Mouse (Mus musculus): ENCODE measurements around the gene Pick1. TPM values are rescaled to one million over a fixed set of nuclear protein-coding genes. Genes with fewer than 3 reads are reported as not detected.

The Pick1 gene
- 47.3 and 58.8 TPM in 2 replicates for polyA plus RNA-seq (2014; fragmentation: Nextera tagmentation; extraction: Ambion mirVana)

DNA sequence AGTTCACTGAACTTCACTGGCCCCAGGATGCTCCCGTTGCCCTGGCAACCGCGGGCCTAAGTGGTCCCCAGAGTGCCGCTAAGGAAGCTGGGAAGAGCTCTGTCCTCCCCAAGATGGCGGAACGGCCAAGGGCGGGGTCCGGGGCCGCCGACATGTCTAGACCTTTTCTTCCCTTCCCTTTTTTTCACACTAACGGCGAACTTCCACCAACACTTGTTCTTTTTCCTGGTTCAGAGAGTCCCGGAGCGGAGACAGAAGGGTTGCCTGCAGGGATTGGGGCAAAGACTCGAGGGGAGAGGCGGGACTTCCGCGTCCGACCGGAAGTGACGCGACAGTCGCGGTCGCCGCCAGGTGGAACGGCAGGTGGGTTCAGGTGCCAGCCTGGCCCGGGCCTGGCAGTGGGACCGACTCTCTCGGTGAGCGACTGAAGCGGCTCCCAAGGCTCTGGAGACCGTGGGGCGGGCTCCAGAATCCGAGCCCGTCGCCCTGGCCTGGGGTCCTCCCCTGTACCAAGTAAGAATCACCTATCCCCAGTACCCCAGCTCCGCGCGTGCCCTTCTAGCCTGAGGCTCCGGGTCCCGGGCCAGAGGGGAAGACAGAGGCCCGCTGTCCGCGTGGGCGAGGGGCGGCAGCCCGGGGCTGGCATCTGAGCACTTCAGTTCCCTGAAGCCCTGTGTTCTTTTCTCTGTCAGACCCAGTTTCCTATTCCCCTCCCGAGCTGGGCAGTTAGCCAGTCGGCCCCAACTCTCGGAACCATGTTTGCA, at the start of gene Pick1, which contains the start of gene Gm49486:
Gene Pick1, plus strand, starts transcription at position 116 of the 764 bp plus-strand sequence.
Gene Gm49486, plus strand, starts transcription at position 334 of the 764 bp plus-strand sequence.
- H3K9ac ChIP-seq (replicated peaks; ENCODE audit: low read depth, low read length), result peak within 1 kb of the TSS; percentile 78
- WGBS, result under 1% methylated on average over 46 of the region's 51 CpGs
- H3K36me3 ChIP-seq (ENCODE audit: control insufficient read depth, insufficient read depth, low read length), result 0 out of 2 replicates have a peak, but pooled peaks cover 7% of the 10 kb centered on the region

DNA sequence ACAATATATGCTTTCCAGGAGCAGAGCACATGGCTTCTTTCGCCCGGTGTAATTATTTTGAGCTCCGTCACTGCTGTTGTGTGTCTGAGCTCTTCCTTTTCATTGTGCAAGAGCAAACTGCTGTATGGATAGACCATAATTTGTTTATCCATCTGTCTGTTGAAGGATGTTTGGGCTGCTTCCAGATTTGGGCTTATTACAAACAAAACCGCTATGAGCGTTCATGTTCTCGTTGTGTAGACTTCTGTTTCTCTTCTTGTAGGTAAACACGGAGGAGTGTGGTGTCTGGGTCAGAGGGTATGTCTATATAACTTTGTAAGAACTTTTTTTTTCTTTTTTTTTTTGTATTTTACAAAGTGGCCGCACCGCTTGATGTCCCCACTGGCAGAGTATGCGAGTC, 43.8 kb upstream of the Pick1 start:
- no peaks in the 10 kb centered on the region for H3K36me3 ChIP-seq (ENCODE audit: control insufficient read depth, insufficient read depth, low read length)
- no peak overlapping the region for H3K9ac ChIP-seq (replicated peaks; ENCODE audit: low read depth, low read length)
- H3K27ac ChIP-seq (ENCODE audit: low read depth, low read length), result no peak overlapping the region
- no peak overlapping the region for H3K4me2 ChIP-seq (ENCODE audit: low read depth, low read length)
- no peak overlapping the region for H3K4me3 ChIP-seq (ENCODE audit: low read depth, low read length)
- ATAC-seq (ENCODE audit: low read depth), result no peak
- no peaks in the 10 kb centered on the region for H3K27me3 ChIP-seq (ENCODE audit: control insufficient read depth, insufficient read depth, low read length)
- no peaks in the 10 kb centered on the region for H3K9me3 ChIP-seq (ENCODE audit: control insufficient read depth, low read length)
- no peaks in the 10 kb centered on the region for H3K4me1 ChIP-seq (ENCODE audit: control insufficient read depth, insufficient read depth, low read length)
- 83% methylated on average over 10 of the region's 10 CpGs for WGBS

More for the DNA sequence above, at the start of gene Pick1, which contains the start of gene Gm49486:
- H3K27ac ChIP-seq (ENCODE audit: low read depth, low read length), result peak within 1 kb of the TSS; percentile 92
- H3K4me1 ChIP-seq (ENCODE audit: control insufficient read depth, insufficient read depth, low read length), result peaks cover 14% of the 10 kb centered on the region
- no peaks in the 10 kb centered on the region for H3K27me3 ChIP-seq (ENCODE audit: control insufficient read depth, insufficient read depth, low read length)
- H3K4me3 ChIP-seq (ENCODE audit: low read depth, low read length), result peak within 1 kb of the TSS; percentile 63
- H3K9me3 ChIP-seq (ENCODE audit: control insufficient read depth, low read length), result no peaks in the 10 kb centered on the region
- ATAC-seq (ENCODE audit: low read depth), result peak; percentile 91
- H3K4me2 ChIP-seq (ENCODE audit: low read depth, low read length), result peak within 1 kb of the TSS; percentile 59

DNA sequence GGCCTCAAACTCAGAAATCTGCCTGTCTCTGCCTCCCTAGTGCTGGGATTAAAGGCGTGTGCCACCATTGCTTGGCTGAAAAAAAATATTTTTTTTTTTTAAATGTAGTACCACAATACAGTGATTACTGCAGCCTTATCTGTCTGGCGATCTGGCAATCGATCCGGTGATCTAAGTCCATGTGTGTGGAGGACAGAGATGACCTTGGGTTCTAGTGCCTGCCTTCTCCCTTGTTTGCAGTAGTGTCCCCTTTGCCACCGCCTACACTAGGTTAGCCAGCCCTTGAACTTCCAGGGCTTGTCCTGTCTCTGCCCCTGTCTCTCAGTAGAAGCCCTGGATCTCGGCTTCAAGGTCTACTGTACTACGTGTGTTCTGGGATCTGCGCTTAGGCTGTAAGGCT, 41.2 kb upstream of the Pick1 start:
- no peak overlapping the region for H3K4me3 ChIP-seq (ENCODE audit: low read depth, low read length)
- no peaks in the 10 kb centered on the region for H3K36me3 ChIP-seq (ENCODE audit: control insufficient read depth, insufficient read depth, low read length)
- no peak overlapping the region for H3K27ac ChIP-seq (ENCODE audit: low read depth, low read length)
- no peak overlapping the region for H3K9ac ChIP-seq (replicated peaks; ENCODE audit: low read depth, low read length)
- no peaks in the 10 kb centered on the region for H3K27me3 ChIP-seq (ENCODE audit: control insufficient read depth, insufficient read depth, low read length)
- no peak overlapping the region for H3K4me2 ChIP-seq (ENCODE audit: low read depth, low read length)
- ATAC-seq (ENCODE audit: low read depth), result no peak
- WGBS, result 94% methylated on average over 8 of the region's 8 CpGs
- H3K9me3 ChIP-seq (ENCODE audit: control insufficient read depth, low read length), result no peaks in the 10 kb centered on the region
- no peaks in the 10 kb centered on the region for H3K4me1 ChIP-seq (ENCODE audit: control insufficient read depth, insufficient read depth, low read length)

DNA sequence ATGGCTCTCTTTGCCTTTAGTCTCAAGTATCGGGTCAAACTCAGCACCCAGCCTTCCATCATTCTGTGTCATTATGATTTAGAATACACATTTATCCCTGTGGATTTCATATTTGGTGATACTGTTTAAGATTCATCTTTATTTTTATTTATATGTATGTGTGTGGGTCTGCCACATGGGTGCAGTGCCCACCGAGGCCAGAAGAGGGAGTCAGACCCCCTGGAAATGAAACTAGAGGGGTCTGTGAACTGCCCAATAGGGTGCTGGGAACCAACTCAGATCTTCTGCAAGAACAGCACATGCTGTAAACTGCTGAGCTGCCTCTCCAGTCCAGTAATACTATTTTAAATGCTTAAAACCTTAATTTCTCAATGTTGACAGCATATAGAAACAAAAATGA, 37.5 kb upstream of the Pick1 start:
- 96% methylated on average over 2 of the region's 2 CpGs for WGBS
- no peaks in the 10 kb centered on the region for H3K27me3 ChIP-seq (ENCODE audit: control insufficient read depth, insufficient read depth, low read length)
- no peaks in the 10 kb centered on the region; the same call in 1 of the 2 replicates for H3K4me1 ChIP-seq (ENCODE audit: control insufficient read depth, insufficient read depth, low read length)
- ATAC-seq (ENCODE audit: low read depth), result no peak
- H3K4me3 ChIP-seq (ENCODE audit: low read depth, low read length), result no peak overlapping the region
- no peak overlapping the region for H3K27ac ChIP-seq (ENCODE audit: low read depth, low read length)
- no peaks in the 10 kb centered on the region for H3K9me3 ChIP-seq (ENCODE audit: control insufficient read depth, low read length)
- no peak overlapping the region for H3K4me2 ChIP-seq (ENCODE audit: low read depth, low read length)
- H3K36me3 ChIP-seq (ENCODE audit: control insufficient read depth, insufficient read depth, low read length), result no peaks in the 10 kb centered on the region
- H3K9ac ChIP-seq (replicated peaks; ENCODE audit: low read depth, low read length), result no peak overlapping the region

DNA sequence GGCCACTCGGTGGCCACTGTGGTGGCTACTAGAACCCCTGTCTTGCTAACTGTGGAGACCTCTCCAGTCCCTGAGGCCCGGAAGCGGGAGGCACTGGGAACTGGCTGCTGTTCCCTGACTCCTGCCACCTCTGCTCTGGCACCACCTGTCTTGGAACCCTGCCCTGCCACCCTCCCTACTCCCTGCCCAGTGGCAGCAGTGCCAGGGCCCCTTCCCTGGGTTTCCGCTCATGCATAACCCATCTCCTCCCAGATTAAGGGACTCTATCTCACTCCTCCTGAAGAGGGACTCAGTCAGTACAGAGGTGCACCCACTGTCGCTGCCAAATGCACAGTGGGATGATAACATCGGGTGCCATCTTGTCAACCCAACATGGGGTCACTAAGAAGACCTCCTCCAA, 36.5 kb upstream of the Pick1 start:
- Histone ChIP-seq H3K27me3 (ENCODE audit: control insufficient read depth, insufficient read depth, low read length) (no peaks in the 10 kb centered on the region), H3K4me2 (ENCODE audit: low read depth, low read length) (no peak overlapping the region), H3K4me3 (ENCODE audit: low read depth, low read length) (no peak overlapping the region), H3K9ac (replicated peaks; ENCODE audit: low read depth, low read length) (no peak overlapping the region), H3K36me3 (ENCODE audit: control insufficient read depth, insufficient read depth, low read length) (no peaks in the 10 kb centered on the region), H3K27ac (ENCODE audit: low read depth, low read length) (peak overlapping the region; percentile 90), H3K4me1 (ENCODE audit: control insufficient read depth, insufficient read depth, low read length) (no peaks in the 10 kb centered on the region; the same call in 1 of the 2 replicates), H3K9me3 (ENCODE audit: control insufficient read depth, low read length) (no peaks in the 10 kb centered on the region)
- 72% methylated on average over 6 of the region's 6 CpGs for WGBS
- ATAC-seq (ENCODE audit: low read depth), result peak; percentile 12; the same call in 1 of the 2 replicates

DNA sequence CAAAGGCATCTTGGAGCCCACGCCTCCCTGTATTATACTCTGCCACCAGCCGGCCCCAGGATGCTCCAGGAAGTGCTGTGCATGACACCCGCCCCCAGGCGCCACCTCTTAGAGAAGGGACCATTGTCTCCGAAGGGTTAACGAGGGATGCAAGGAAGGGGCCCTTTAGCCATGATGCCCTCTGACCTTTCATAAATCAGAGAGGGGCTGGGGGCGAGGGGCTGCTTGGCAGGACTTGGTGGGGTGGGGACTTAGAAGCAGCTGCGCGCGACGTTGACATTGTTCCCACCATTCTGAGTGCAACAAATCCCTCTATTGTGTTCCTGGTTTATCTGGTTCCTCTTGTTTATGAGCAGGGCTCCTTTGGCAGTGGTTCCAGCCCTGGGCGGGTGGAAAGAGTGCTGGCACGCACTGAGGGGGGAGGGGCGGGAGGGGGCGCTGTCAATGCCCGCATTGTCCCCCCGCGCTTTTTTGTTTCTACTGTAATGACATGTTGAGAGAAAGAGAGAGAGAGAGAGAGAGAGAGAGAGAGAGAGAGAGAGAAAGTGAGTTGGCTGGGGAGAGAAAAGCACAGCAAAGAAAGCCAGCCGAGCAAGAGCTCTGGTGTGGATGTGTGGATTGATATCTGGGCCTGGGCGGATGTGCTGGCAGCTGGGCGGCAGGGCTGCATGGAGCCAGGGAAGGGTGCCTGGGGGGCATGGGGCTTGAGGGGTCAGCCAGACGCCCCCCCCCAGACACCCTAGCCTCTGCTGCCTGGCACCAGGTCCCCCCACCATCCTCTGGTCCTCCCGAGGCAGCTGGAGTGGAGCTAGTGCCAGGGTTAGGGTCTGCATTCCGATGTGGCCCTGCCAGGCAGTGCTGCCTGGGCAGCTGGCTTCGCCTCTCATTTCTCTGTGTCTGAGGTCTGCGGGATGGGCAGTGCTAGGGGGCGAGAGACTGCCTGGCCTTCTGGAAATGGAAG, 35.8 kb upstream of the Pick1 start:
- Histone ChIP-seq H3K4me2 (ENCODE audit: low read depth, low read length) (peak overlapping the region; percentile 31; the same call in 1 of the 2 replicates), H3K27ac (ENCODE audit: low read depth, low read length) (peak overlapping the region; percentile 90), H3K4me3 (ENCODE audit: low read depth, low read length) (no peak overlapping the region), H3K36me3 (ENCODE audit: control insufficient read depth, insufficient read depth, low read length) (no peaks in the 10 kb centered on the region), H3K9ac (replicated peaks; ENCODE audit: low read depth, low read length) (peak overlapping the region; percentile 32; the same call in 1 of the 2 replicates), H3K27me3 (ENCODE audit: control insufficient read depth, insufficient read depth, low read length) (no peaks in the 10 kb centered on the region), H3K4me1 (ENCODE audit: control insufficient read depth, insufficient read depth, low read length) (no peaks in the 10 kb centered on the region; the same call in 1 of the 2 replicates), H3K9me3 (ENCODE audit: control insufficient read depth, low read length) (no peaks in the 10 kb centered on the region)
- peak; percentile 84 for ATAC-seq (ENCODE audit: low read depth)
- WGBS, result 11% methylated on average over 27 of the region's 27 CpGs

DNA sequence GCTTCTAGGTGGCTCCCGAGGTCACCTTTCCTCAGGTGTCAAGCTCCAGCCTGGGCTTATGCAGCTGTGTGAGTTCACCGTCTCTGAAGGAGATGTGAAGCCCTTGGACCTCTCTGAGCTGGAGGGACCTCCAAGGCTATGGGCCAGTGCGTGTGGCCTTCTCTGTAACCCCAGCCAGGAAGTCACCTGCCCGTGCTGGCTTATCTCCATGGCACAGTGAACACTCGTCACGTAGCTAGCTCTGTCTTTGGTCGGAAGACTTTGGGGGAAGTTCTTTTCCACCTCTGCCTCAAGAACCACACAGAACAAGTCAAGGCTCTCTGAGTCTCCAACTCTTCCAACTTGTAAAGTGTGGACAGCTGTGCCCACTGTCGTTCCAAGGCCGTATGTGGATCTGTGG, 34.9 kb upstream of the Pick1 start:
- WGBS, result 82% methylated on average over 9 of the region's 9 CpGs
- H3K4me3 ChIP-seq (ENCODE audit: low read depth, low read length), result no peak overlapping the region
- ATAC-seq (ENCODE audit: low read depth), result no peak
- H3K36me3 ChIP-seq (ENCODE audit: control insufficient read depth, insufficient read depth, low read length), result no peaks in the 10 kb centered on the region
- no peaks in the 10 kb centered on the region for H3K27me3 ChIP-seq (ENCODE audit: control insufficient read depth, insufficient read depth, low read length)
- H3K9ac ChIP-seq (replicated peaks; ENCODE audit: low read depth, low read length), result no peak overlapping the region
- no peak overlapping the region for H3K4me2 ChIP-seq (ENCODE audit: low read depth, low read length)
- H3K9me3 ChIP-seq (ENCODE audit: control insufficient read depth, low read length), result no peaks in the 10 kb centered on the region
- H3K4me1 ChIP-seq (ENCODE audit: control insufficient read depth, insufficient read depth, low read length), result no peaks in the 10 kb centered on the region; the same call in 1 of the 2 replicates
- H3K27ac ChIP-seq (ENCODE audit: low read depth, low read length), result peak overlapping the region; percentile 90

DNA sequence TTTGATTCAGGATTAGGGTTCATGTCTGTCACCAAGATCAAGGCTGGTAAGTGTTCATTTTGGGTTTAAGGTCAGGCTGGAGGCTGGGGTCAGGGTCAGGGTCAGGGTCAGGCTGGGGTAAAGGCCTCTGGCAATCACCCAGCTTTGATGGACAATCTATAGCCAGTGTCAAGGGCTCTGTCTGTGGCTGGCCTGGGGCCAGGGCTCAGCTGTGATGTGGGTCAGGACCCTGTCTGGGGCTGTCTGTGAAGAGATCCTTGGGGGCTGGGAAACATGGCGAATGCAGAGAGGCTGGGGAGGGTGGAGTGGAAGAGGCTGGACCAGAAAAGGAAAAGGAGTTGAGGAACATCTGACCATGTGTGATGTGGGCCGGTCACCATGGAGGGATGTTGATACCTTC, 34.0 kb upstream of the Pick1 start:
- Histone ChIP-seq H3K4me3 (ENCODE audit: low read depth, low read length) (no peak overlapping the region), H3K9me3 (ENCODE audit: control insufficient read depth, low read length) (no peaks in the 10 kb centered on the region), H3K36me3 (ENCODE audit: control insufficient read depth, insufficient read depth, low read length) (no peaks in the 10 kb centered on the region), H3K4me2 (ENCODE audit: low read depth, low read length) (no peak overlapping the region), H3K27ac (ENCODE audit: low read depth, low read length) (no peak overlapping the region), H3K9ac (replicated peaks; ENCODE audit: low read depth, low read length) (no peak overlapping the region), H3K4me1 (ENCODE audit: control insufficient read depth, insufficient read depth, low read length) (no peaks in the 10 kb centered on the region; the same call in 1 of the 2 replicates), H3K27me3 (ENCODE audit: control insufficient read depth, insufficient read depth, low read length) (no peaks in the 10 kb centered on the region)
- WGBS, result 74% methylated on average over 2 of the region's 2 CpGs
- ATAC-seq (ENCODE audit: low read depth), result no peak

Measured in neural tube, embryonic 14.5 days (tissue).